In the genomic region with DNA sequence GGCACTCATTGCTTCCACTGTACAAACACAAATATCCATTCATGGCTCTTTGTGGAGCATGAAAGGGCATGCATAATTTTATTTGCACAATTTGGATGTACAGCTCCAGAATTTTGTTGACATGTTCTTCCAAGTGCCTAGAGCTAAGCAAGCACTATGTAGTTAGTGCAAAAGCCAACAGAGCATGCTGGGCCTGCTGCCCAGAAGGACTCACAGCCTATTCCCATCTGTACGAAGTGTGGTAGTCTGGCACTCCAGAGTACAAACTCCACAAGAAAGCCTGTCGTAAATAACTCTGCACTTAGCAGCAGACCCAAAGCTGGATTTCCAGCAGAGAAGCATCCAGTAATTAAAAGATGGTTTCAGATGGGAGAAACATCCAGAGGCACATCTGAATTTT, we compare ENCODE assay signal across 15 mouse cellular contexts.
DNase-seq lines count a peak whose midpoint lies in the region; ATAC-seq and TF ChIP-seq lines count a peak whose summit lies in the region.
"Had no signal": no experiment of that assay in that cellular context is flagged by ENCODE, and none has a peak within 500 bp of the region (broad histone marks: within the 10 kb centered on the region; RNA-seq: fewer than 3 reads in every experiment).

No protein-coding gene starts in this region.

- 49% methylated on average over 2 of the region's 2 CpGs for WGBS in kidney, postnatal 0 days
- 35% methylated on average over 2 of the region's 2 CpGs for WGBS in forebrain, embryonic 16.5 days

- H3K36me3 ChIP-seq in kidney, postnatal 0 days (ENCODE audit: insufficient read depth, low read length), result no peaks in the 10 kb centered on the region
- H3K36me3 ChIP-seq in forebrain, embryonic 16.5 days (ENCODE audit: control insufficient read depth, insufficient read depth), result no peaks in the 10 kb centered on the region
- H3K36me3 ChIP-seq: limb, embryonic 15.5 days; neural tube, embryonic 13.5 days had no signal

- H3K9ac ChIP-seq in kidney, postnatal 0 days (ENCODE audit: low read depth, low read length), result no peak overlapping the region
- H3K9ac ChIP-seq in forebrain, embryonic 16.5 days (replicated peaks; ENCODE audit: low read depth, low read length), result no peak overlapping the region
- H3K9ac ChIP-seq: limb, embryonic 15.5 days; neural tube, embryonic 13.5 days had no signal

- peak; percentile 15 for DNase-seq in kidney, postnatal 0 days (ENCODE audit: low spot score)
- DNase-seq in kidney, adult 8-10 months, result no peak
- DNase-seq in right cerebral cortex, adult 18-20 months, result peak; percentile 5
- DNase-seq in right cerebral cortex, postnatal 14 days, result no peak
- peak; percentile 34 for DNase-seq in telencephalon, adult 2 months (ENCODE audit: low read depth, low spot score)
- DNase-seq in adrenal gland, adult (ENCODE audit: inconsistent age in 2 of 2, low spot score in 1 of 2), result no peak
- DNase-seq: adrenal gland, postnatal 10 days; gastrocnemius, adult 2 months; retina, postnatal 1 day; thymus, postnatal 4 days had no signal

- ATAC-seq in kidney, postnatal 0 days (replicated peaks; ENCODE audit: low FRiP score, low read depth), result no peak
- peak; percentile 88 for ATAC-seq in forebrain, embryonic 16.5 days
- ATAC-seq: inflammation-experienced regulatory T-cells, adult 6 months; midbrain, embryonic 16.5 days had no signal

- no peaks in the 10 kb centered on the region for H3K9me3 ChIP-seq in kidney, postnatal 0 days (replicated peaks; ENCODE audit: low read length)
- H3K9me3 ChIP-seq in forebrain, embryonic 16.5 days (ENCODE audit: control insufficient read depth, low read length), result no peaks in the 10 kb centered on the region
- H3K9me3 ChIP-seq: limb, embryonic 15.5 days; neural tube, embryonic 13.5 days had no signal

- H3K4me2 ChIP-seq in kidney, postnatal 0 days (ENCODE audit: low read length), result no peak overlapping the region
- H3K4me2 ChIP-seq in forebrain, embryonic 16.5 days (ENCODE audit: low read length), result no peak overlapping the region
- H3K4me2 ChIP-seq: limb, embryonic 15.5 days; neural tube, embryonic 13.5 days had no signal

- H3K4me1 ChIP-seq in kidney, postnatal 0 days (replicated peaks; ENCODE audit: insufficient read depth, low read length), result no peaks in the 10 kb centered on the region
- H3K4me1 ChIP-seq in forebrain, embryonic 16.5 days (replicated peaks; ENCODE audit: control insufficient read depth, insufficient read depth, low read length), result 0 out of 2 replicates have a peak, but pooled peaks cover 5% of the 10 kb centered on the region
- H3K4me1 ChIP-seq: limb, embryonic 15.5 days; neural tube, embryonic 13.5 days had no signal

- no peak for TF ChIP-seq CTCF in kidney, postnatal 0 days (IDR thresholded peaks at IDR 0.05; ENCODE audit: low read depth)

- no peaks in the 10 kb centered on the region for H3K27me3 ChIP-seq in kidney, postnatal 0 days (ENCODE audit: insufficient read depth, low read length)
- no peaks in the 10 kb centered on the region for H3K27me3 ChIP-seq in forebrain, embryonic 16.5 days (replicated peaks; ENCODE audit: control insufficient read depth, insufficient read depth, low read length)
- H3K27me3 ChIP-seq: limb, embryonic 15.5 days; neural tube, embryonic 13.5 days had no signal

- H3K4me3 ChIP-seq in kidney, postnatal 0 days (replicated peaks; ENCODE audit: low read depth, low read length), result no peak overlapping the region
- no peak overlapping the region for H3K4me3 ChIP-seq in forebrain, embryonic 16.5 days (replicated peaks; ENCODE audit: low read length)
- H3K4me3 ChIP-seq: gastrocnemius, adult 2 months; limb, embryonic 15.5 days; neural tube, embryonic 13.5 days had no signal

- no peak overlapping the region for H3K27ac ChIP-seq in kidney, postnatal 0 days
- H3K27ac ChIP-seq in forebrain, embryonic 16.5 days (ENCODE audit: low read length), result no peak overlapping the region
- H3K27ac ChIP-seq: gastrocnemius, adult 2 months; limb, embryonic 15.5 days; neural tube, embryonic 13.5 days had no signal

Comparison
In these comparisons a context has a peak if more than half of its experiments do, and no peak if none do; other contexts are left out.
1. DNase-seq: peak in kidney, postnatal 0 days (single experiment), right cerebral cortex, adult 18-20 months (single experiment) and telencephalon, adult 2 months (single experiment); none in kidney, adult 8-10 months (0 of 2), right cerebral cortex, postnatal 14 days (single experiment) and adrenal gland, adult (0 of 2).